Mouse (Mus musculus): Measurements from ENCODE around the gene Dnajb13.

The Dnajb13 gene

DNA sequence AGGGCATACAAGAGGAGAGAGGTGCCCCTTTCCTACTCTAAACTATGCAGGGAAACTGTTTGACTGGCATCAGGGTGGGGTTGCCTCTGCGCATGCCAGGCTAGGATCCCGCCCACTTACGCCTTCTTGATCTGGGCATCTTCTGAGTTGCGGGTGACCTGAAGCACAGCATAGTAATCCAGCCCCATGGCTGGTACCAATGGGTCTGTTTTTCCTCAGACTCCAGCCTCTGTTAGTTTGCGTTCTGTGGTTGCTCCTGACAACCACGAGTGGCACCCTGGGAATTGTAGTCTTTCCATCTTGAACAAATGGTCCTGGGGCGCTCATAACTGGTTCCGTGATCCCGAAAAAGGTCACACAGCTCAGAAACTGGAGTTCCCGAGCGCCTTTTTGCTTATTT lies at the start of gene Dnajb13:
TSS of gene Dnajb13 (minus strand) at position 388 of the 400 bp plus-strand sequence.
- DNase-seq: no peak

DNA sequence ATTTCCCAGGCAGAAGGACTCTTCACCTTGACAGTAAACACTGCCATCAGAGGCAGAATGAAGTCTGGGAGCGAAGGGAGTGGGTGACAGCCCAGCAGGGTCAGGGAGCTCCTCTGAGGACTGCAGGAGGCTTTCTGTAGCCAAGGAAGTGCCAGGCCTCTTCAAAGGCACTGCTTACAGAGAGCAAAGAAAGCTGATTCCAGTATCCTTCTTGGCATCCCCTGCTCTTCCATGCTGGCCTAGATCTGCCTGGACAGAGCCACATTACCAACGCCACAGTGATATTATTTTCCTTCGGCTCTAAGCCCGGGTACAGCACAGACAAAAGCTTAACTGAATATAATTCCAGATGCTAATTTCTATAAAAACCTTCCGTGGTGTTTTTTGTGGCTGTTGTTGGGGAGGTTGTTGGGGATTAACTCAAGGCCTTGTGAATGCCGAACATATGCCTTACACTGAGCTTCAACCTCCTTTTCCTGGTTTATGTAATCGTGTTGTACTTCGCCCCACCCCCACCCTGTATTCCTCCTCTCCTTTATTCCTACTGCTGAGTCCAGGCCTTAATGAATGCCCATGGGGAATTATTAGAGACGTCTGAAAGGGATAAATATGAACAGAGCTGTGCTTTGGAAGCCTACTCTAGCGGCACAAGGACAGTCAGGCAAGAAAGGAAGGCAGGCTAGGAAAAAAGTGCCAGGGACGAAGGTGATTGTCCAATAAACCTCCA lies 47.3 kb upstream of the Dnajb13 start:
- DNase-seq: no peak

- no peak for DNase-seq
Observed at GRCm38 (mm10) chr7:100559331-100559730, 44.6 kb upstream of the Dnajb13 start.

GRCm38 (mm10) chr7:100557241-100557640 lies 42.5 kb upstream of the Dnajb13 start:
- DNase-seq: no peak

DNA sequence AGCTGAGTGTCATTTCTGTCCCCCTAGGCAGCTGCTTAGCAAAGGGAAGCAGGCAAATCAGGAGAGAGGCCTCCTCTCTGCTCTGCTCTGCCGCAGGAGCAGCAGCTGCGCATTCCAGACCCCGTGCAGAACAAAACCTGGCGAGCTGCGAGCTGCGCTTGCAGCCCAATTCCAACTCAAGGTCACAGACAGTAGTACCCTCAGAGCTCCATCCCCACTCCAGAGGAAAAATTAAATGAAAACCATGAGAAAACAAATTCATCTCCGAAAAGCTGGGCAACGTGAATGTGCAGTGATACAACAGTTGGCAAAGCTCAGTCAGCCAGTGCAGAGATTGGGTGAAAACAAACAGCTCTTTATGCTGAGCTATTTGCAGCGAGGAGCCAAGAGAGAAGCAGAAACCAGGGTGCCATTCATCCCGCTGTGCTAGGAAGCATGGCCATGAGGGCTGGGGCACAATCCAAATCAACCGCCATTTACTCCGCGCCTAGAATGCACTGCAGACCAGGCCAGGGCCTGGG lies 40.7 kb upstream of the Dnajb13 start:
- peak; percentile 59 for DNase-seq

GRCm38 (mm10) chr7:100554939-100555338 lies 40.2 kb upstream of the Dnajb13 start:
- no peak for DNase-seq

DNA sequence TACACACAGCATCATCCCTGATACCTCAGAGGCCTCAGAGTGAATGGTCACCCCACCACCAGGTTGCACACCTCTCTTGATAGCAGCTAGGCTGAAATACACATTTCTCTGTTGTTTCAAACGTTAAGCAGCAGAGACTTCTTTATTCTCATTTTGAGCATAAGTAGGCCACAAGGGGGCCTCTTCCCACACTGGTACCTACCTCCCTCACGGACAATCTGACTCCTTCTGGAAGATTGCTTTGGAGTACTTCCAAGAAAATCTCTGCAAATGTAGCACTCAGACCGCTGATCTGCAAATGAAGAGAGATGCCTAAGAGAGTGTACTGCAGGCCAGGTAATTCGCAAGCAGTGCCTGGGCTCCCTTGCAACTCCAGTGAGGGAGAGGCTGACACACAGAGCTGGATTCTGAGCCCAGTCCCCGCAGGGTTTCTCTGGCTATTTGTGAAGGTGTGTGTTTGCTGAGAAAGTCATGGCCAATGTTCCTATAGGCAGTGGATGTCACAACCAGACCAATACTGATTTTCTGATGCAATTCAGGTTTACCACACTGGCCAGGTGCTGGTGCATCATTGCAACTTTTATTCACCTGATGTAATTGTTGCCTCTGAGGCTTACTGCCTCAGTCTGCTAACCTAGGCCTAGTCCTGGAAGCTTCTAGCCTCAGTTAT lies 35.7 kb upstream of the Dnajb13 start:
- peak; percentile 35 for DNase-seq

GRCm38 (mm10) chr7:100549796-100550195 lies 35.0 kb upstream of the Dnajb13 start:
- no peak for DNase-seq

DNA sequence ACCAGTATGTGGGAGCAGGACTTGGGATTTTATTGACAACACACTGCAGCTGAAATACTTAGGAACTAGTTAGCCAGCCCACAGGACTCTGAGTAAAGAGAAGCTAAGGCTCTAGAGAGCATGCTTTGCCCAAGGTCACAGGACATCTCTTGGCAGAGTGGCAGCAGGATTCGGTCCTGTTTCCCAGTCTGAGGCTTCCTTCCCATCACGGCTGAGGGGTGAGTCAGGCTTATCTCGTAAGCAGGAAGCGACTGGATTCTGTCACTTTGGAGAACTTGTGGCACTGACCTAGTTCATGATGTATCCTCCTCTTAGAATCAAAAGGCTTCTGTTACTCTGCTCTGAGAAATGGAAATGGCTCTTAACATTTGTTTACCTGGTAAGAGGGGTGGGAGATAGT lies 32.9 kb upstream of the Dnajb13 start:
- no peak for DNase-seq

- DNase-seq: no peak
Observed at GRCm38 (mm10) chr7:100544437-100544836, 29.7 kb upstream of the Dnajb13 start.

GRCm38 (mm10) chr7:100539516-100539915 lies 24.8 kb upstream of the Dnajb13 start:
- no peak for DNase-seq

GRCm38 (mm10) chr7:100537519-100537902 lies 22.8 kb upstream of the Dnajb13 start:
- DNase-seq: no peak

- DNase-seq: peak; percentile 88
Observed at GRCm38 (mm10) chr7:100536804-100537518, 22.2 kb upstream of the Dnajb13 start, which contains the start of gene Coa4. TSS of gene Coa4 (plus strand) at chr7:100537071.

DNA sequence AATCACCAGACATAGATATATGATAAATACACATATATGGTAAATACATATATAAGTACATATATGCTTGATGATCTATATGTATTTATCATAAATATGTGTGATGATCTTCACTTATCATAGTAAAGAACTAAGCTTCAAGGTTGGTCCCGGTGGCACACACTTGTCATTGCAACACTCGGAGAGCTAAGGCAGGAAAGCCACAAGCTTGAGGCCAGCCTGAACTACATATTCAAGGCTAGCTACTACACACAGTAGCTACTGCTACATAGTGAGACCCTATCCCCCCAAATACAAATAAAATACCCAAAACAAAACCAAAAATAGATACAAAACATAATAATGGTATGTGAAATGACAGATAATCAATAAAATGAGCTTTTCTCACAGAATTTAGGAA lies 21.1 kb upstream of the Dnajb13 start:
- no peak for DNase-seq

- DNase-seq: no peak
Observed at GRCm38 (mm10) chr7:100534216-100534615, 19.5 kb upstream of the Dnajb13 start.

GRCm38 (mm10) chr7:100533503-100533902 lies 18.7 kb upstream of the Dnajb13 start:
- no peak for DNase-seq

- no peak for DNase-seq
Observed at GRCm38 (mm10) chr7:100530766-100531165, 16.0 kb upstream of the Dnajb13 start.

DNA sequence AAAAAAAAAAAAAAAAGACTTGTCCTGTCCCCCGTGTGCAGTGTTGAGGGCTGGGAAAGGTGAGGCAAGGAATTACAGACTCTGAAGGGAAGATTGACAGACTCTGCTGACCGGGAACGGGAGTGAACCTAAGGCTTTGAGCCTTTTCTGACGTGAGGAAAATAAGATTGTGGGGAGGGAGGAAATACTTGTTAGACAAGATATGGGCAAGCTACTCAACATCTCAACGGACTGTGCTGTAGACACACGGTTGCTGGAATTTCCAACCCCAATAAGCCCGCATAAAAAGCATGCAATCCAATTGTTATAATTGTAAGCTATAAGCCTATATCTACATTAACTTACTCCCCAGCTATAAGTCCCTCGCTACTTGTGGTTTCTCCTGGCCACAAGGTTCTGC lies 9.9 kb upstream of the Dnajb13 start:
- DNase-seq: no peak

GRCm38 (mm10) chr7:100522222-100522621 lies 7.5 kb upstream of the Dnajb13 start:
- no peak for DNase-seq

DNA sequence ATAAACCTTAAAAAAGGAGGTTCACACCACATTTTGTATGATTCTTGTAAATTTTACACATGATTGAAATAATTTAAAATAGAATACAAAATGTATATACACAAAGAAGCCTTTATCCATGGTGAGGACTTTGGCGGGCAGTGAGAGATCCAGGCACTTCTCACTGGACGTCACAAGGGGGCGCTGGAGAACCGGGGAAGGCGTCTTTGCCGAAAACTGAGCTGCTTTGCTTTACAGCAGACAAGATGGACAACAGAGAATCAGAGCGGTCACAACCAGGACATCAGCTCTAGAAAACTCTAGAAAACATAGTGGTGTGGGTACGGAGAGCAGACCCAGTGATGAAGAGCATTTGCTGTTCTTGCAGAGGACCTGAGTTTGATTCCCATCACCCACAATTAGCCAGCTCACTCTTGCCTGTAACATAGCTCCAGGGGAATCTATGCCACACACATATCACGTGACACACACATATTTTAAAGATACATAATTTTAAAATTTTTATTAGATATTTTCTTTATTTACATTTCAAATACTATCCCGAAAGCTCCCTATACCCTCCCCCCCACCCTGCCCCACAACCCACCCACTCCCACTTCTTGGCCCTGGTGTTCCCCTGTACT lies 6.0 kb upstream of the Dnajb13 start:
- peak; percentile 76 for DNase-seq

DNA sequence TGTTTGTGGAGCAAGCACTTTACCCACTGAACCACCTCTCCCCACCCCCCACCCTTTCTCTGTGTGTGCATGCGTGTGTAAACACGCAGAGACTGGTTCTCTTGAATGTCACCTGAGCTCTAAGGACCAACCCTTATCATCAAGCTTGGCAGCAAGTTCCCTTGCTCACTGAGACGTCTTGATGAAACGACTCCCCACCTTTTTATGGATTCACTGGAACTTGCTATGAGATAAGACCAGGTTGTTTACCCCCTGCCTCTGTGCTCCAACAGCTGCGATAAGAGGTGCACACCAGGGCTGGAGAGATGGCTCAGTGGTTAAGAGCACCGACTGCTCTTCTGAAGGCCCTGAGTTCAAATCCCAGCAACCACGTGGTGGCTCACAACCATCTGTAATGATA lies 5.4 kb upstream of the Dnajb13 start:
- DNase-seq: no peak

DNA sequence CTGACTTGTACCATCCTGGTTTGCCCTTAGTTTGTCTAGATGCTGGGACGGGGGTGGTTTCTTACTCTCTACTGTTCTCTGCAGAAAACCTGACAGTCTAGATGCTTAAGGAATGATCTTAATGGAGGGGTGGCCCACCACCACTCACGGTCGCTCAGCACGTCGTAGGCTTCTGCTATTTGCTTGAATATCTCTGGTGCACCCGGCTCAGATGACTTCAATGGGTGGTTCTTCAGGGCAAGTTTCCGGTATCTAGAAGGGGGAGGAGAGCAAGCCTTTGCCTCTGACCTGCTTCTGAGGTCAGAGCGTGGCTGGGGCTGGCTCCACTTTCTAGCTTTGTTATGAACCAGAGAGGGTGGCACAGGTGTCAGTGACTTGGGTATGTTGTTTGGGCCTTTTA lies 3.2 kb downstream of the Dnajb13 start:
- DNase-seq: no peak

- DNase-seq: no peak
Observed at GRCm38 (mm10) chr7:100508670-100509069, 6.1 kb downstream of the Dnajb13 start.
